Mouse (Mus musculus): ENCODE measurements at regions not wholly inside any gene's neighbourhood (a gene's known extent, or its start where the extent isn't known, plus 50 kb on each side); places are given as distances from the start of the nearest gene placed in this dataset.

GRCm38 (mm10) chr5:106320039-106320438 is 137.9 kb downstream of the Barhl2 start:
- peak; percentile 15 for DNase-seq (ENCODE audit: low spot score)

- DNase-seq (ENCODE audit: low spot score), result no peak
These were observed 139.7 kb downstream of the Barhl2 start for GRCm38 (mm10) chr5:106318246-106318645.

GRCm38 (mm10) chr5:106313874-106314273 is 144.1 kb downstream of the Barhl2 start:
- DNase-seq (ENCODE audit: low spot score), result no peak

GRCm38 (mm10) chr5:106301372-106301771 is 156.6 kb downstream of the Barhl2 start:
- DNase-seq (ENCODE audit: low spot score), result no peak

- no peak for DNase-seq (ENCODE audit: low spot score)
These were observed 161.2 kb downstream of the Barhl2 start for GRCm38 (mm10) chr5:106296721-106297120.

- no peak for DNase-seq (ENCODE audit: low spot score)
These were observed 162.0 kb downstream of the Barhl2 start for GRCm38 (mm10) chr5:106295993-106296392.

- DNase-seq (ENCODE audit: low spot score), result peak; percentile 63
These were observed 162.4 kb downstream of the Barhl2 start for GRCm38 (mm10) chr5:106295538-106295937.

- no peak for DNase-seq (ENCODE audit: low spot score)
These were observed 165.4 kb downstream of the Barhl2 start for GRCm38 (mm10) chr5:106292387-106293229.

- peak; percentile 50 for DNase-seq (ENCODE audit: low spot score)
These were observed 172.8 kb downstream of the Barhl2 start for GRCm38 (mm10) chr5:106285152-106285551.

- DNase-seq (ENCODE audit: low spot score), result no peak
These were observed 173.2 kb downstream of the Barhl2 start for GRCm38 (mm10) chr5:106284731-106285130.

- no peak for DNase-seq (ENCODE audit: low spot score)
These were observed 175.3 kb downstream of the Barhl2 start for GRCm38 (mm10) chr5:106282646-106283045.

- no peak for DNase-seq (ENCODE audit: low spot score)
These were observed 180.2 kb downstream of the Barhl2 start for GRCm38 (mm10) chr5:106277786-106278185.

- DNase-seq (ENCODE audit: low spot score), result no peak
These were observed 180.7 kb downstream of the Barhl2 start for GRCm38 (mm10) chr5:106277231-106277630.

- peak; percentile 62 for DNase-seq (ENCODE audit: low spot score)
These were observed 181.8 kb downstream of the Barhl2 start for GRCm38 (mm10) chr5:106276186-106276585.

GRCm38 (mm10) chr5:106274617-106275016 is 183.3 kb downstream of the Barhl2 start:
- peak; percentile 58 for DNase-seq (ENCODE audit: low spot score)

- DNase-seq (ENCODE audit: low spot score), result peak; percentile 30
These were observed 193.4 kb downstream of the Barhl2 start for GRCm38 (mm10) chr5:106264536-106264935.

GRCm38 (mm10) chr5:106257179-106257578 is 200.8 kb downstream of the Barhl2 start:
- DNase-seq (ENCODE audit: low spot score), result no peak

GRCm38 (mm10) chr5:106229154-106229553 is 228.8 kb downstream of the Barhl2 start:
- no peak for DNase-seq (ENCODE audit: low spot score)

- peak; percentile 29 for DNase-seq (ENCODE audit: low spot score)
These were observed 233.8 kb downstream of the Barhl2 start for GRCm38 (mm10) chr5:106224141-106224540.

GRCm38 (mm10) chr5:106209543-106209942 is 248.4 kb downstream of the Barhl2 start:
- no peak for DNase-seq (ENCODE audit: low spot score)

GRCm38 (mm10) chr5:106207706-106208105 is 250.3 kb downstream of the Barhl2 start:
- no peak for DNase-seq (ENCODE audit: low spot score)

- DNase-seq (ENCODE audit: low spot score), result peak; percentile 53
These were observed 252.2 kb downstream of the Barhl2 start for GRCm38 (mm10) chr5:106205724-106206123.

GRCm38 (mm10) chr5:106200631-106201030 is 257.3 kb downstream of the Barhl2 start:
- DNase-seq (ENCODE audit: low spot score), result no peak

GRCm38 (mm10) chr5:106199061-106199460 is 258.9 kb downstream of the Barhl2 start:
- DNase-seq (ENCODE audit: low spot score), result no peak
